Mouse (Mus musculus) kidney, embryonic 14.5 days (tissue): Measurements from ENCODE around the gene Ace2. TPM values are rescaled to one million over a fixed set of nuclear protein-coding genes. Genes with fewer than 3 reads are reported as not detected.

Source experiments
- ATAC-seq: fragments of 200-750 bp; cut with Nextera tagmentation; 2 replicates; pipeline ENCODE4 v1.8.0; 2017; ENCODE audit warnings: moderate number of reproducible peaks, mild to moderate bottlenecking, moderate TSS enrichment, moderate library complexity; ENCODE audit not compliant: low FRiP score, low TSS enrichment
- H3K27ac ChIP-seq: fragments of 300-500 bp; sonication (generic); 2 replicates; pipeline ENCODE4 v1.5.1; 2014; ENCODE audit warnings: low read depth, mild to moderate bottlenecking, low read length, moderate library complexity, mixed read lengths
- H3K27me3 ChIP-seq: fragments of 300-500 bp; sonication (generic); 2 replicates; pipeline ENCODE4 v1.6.1; 2014; ENCODE audit warnings: mild to moderate bottlenecking, low read length; ENCODE audit not compliant: control insufficient read depth, insufficient read depth
- H3K36me3 ChIP-seq: fragments of 300-500 bp; sonication (generic); 2 replicates; pipeline ENCODE4 v1.6.1; 2014; ENCODE audit warnings: low read length, mixed read lengths; ENCODE audit not compliant: control insufficient read depth, insufficient read depth
- H3K4me1 ChIP-seq: fragments of 300-500 bp; sonication (generic); 2 replicates; pipeline ENCODE4 v1.6.1; 2014; ENCODE audit warnings: low read length, mixed read lengths; ENCODE audit not compliant: control insufficient read depth, insufficient read depth
- H3K4me2 ChIP-seq: fragments of 300-500 bp; sonication (generic); replicated peaks from 2 replicates; pipeline ENCODE4 v1.6.1; 2014; ENCODE audit warnings: low read depth, mild to moderate bottlenecking, low read length
- H3K4me3 ChIP-seq: fragments of 300-500 bp; sonication (generic); 2 replicates; pipeline ENCODE4 v1.5.1; 2014; ENCODE audit warnings: mild to moderate bottlenecking, low read length
- H3K9ac ChIP-seq: fragments of 300-500 bp; sonication (generic); 2 replicates; pipeline ENCODE4 v1.6.1; 2014; ENCODE audit warnings: low read depth, mild to moderate bottlenecking, low read length, moderate library complexity
- H3K9me3 ChIP-seq: fragments of 300-500 bp; sonication (generic); 2 replicates; pipeline ENCODE4 v1.6.1; 2016; ENCODE audit warnings: low read length; ENCODE audit not compliant: control insufficient read depth
- WGBS: fragments of 180-500 bp; shearing (Covaris S2); extraction: QIAGEN DNeasy Blood & Tissue Kit; methylation state at CpG from one replicate; pipeline ENCODE4 v1.1.7; 2014; 5-methylcytosine and 5-hydroxymethylcytosine counted together
- polyA plus RNA-seq: library from polyadenylated mRNA; unstranded; fragments of >200 nt; fragmentation: Nextera tagmentation; extraction: Ambion mirVana; gene quantifications from 2 replicates; pipeline ENCODE4 v1.2.1, GENCODE M21; 2014

Ace2 gene
- polyA plus RNA-seq = 46.4 and 53.1 TPM in 2 replicates

DNA sequence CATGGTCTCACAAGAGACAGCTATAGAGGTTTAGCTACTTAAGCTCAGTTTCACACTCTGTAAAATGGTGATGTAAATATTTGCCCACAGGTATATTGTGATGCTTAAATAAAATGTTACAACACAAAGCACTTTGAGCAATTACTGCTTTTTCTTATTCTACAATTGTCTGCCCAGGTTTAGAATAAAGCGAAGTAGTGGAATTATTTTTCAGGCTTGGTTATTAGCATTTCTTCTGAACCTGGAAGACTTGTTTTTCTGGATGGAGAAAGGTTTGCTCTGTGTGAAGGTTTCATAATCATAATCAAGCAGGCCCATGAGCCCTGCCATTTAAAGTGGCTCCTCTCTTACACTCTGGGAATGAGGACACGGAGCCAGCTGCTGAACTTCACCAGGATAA is at the start of gene Ace2:
TSS of gene Ace2 (plus strand) at position 301 of the 400 bp plus-strand sequence.
- no peak within 1 kb of the TSS for H3K4me2 ChIP-seq
- no peak within 1 kb of the TSS for H3K27ac ChIP-seq
- H3K4me1 ChIP-seq = no peaks in the 10 kb centered on the region
- 85% methylated on average over 2 of the region's 2 CpGs for WGBS
- H3K9me3 ChIP-seq = no peaks in the 10 kb centered on the region
- H3K4me3 ChIP-seq = no peak within 1 kb of the TSS
- no peak within 1 kb of the TSS for H3K9ac ChIP-seq
- no peak for ATAC-seq
- no peaks in the 10 kb centered on the region for H3K36me3 ChIP-seq
- H3K27me3 ChIP-seq = no peaks in the 10 kb centered on the region

DNA sequence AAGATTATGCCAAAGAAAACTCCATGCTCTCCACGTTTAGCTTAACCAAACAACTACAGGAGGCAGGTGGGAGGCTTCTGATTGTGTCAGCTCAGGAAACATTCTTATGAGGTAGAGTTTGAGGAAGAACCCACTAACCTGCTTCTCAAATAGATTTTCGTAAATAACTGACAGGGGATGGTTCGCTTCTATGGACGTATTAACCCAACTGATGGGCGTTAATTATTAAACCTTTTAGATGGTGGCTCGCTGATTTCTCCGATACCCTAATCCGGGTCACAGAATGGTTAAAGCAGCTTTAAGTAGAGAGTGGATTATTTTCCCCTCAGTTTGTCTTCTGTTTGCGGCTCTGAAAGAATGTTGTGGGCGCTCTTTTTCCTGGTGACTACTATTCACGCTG is 49.2 kb upstream of the Ace2 start:
- no peak overlapping the region for H3K27ac ChIP-seq
- WGBS = 76% methylated on average over 11 of the region's 11 CpGs
- no peak for ATAC-seq
- H3K27me3 ChIP-seq = no peaks in the 10 kb centered on the region; the same call in 1 of the 2 replicates
- no peaks in the 10 kb centered on the region for H3K4me1 ChIP-seq
- H3K4me2 ChIP-seq = no peak overlapping the region
- no peaks in the 10 kb centered on the region for H3K36me3 ChIP-seq
- no peaks in the 10 kb centered on the region for H3K9me3 ChIP-seq
- no peak overlapping the region for H3K9ac ChIP-seq
- no peak overlapping the region for H3K4me3 ChIP-seq

DNA sequence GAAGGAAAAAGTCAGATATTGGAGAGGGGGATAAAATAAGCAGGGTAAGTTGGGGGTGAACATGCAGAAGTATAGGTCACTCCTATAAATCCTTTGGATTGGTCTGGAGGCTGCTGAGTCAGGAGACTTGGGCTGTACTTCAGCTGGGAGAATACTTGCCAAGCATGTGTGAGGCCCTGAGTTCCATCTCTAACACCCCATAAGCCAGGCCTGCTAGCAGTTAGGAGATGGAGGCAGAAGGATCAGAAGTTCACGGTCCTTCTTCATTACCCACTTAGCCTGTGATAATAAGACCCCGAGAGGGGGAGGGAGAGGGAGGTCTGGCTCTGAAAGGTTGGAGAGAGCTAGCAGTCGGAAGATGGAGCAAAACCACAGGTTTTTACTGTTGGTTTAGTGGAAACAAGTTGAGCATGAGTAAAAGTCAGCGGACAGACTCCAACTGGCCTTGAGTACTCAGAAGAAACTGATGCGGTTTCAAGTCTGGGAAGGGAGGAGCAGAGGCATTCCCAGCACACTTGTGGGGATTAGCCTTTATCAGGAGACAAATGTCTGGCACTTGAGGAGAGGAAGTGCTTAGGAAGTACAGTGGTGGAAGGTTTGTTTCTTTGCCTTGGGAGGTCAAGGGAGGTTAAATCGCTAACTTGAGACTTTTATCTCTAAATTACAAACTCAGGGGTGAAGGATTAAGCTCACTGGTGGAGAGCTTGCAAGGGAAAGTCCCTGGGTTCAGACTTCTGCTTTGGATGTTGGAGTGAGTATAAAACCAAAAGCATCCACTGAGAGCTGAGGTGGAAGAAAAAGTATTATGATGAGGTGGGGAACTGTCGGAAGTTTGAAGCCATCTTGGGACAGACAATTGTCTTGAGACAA is 46.6 kb upstream of the Ace2 start:
- H3K4me3 ChIP-seq = no peak overlapping the region
- H3K9ac ChIP-seq = no peak overlapping the region
- H3K9me3 ChIP-seq = no peaks in the 10 kb centered on the region
- 58% methylated on average over 7 of the region's 7 CpGs for WGBS
- no peak for ATAC-seq
- H3K4me2 ChIP-seq = no peak overlapping the region
- H3K27me3 ChIP-seq = no peaks in the 10 kb centered on the region; the same call in 1 of the 2 replicates
- no peaks in the 10 kb centered on the region for H3K36me3 ChIP-seq
- H3K27ac ChIP-seq = no peak overlapping the region
- H3K4me1 ChIP-seq = no peaks in the 10 kb centered on the region

DNA sequence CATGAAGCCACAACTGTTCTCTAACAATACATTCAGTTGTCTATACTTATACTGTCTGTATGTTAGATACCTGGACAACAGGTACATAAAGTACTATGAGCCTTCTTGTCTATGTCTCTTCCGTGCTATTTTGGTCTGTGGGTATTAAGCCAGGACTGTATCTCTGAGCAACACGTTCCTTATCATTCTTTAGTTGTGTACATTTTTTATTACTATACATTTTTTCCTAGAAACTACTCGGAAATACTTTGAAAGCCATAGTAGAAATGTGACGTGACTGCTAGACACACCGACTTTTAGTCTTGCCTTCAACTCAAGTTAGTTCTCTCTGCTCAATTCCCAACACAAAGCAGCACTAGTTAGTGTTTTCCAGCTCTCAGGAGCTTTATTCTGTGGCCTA is 45.7 kb upstream of the Ace2 start:
- no peak overlapping the region for H3K27ac ChIP-seq
- no peaks in the 10 kb centered on the region for H3K9me3 ChIP-seq
- H3K36me3 ChIP-seq = no peaks in the 10 kb centered on the region
- ATAC-seq = no peak
- H3K4me2 ChIP-seq = no peak overlapping the region
- H3K9ac ChIP-seq = no peak overlapping the region
- no peaks in the 10 kb centered on the region; the same call in 1 of the 2 replicates for H3K27me3 ChIP-seq
- H3K4me1 ChIP-seq = no peaks in the 10 kb centered on the region
- 92% methylated on average over 5 of the region's 5 CpGs for WGBS
- H3K4me3 ChIP-seq = no peak overlapping the region

DNA sequence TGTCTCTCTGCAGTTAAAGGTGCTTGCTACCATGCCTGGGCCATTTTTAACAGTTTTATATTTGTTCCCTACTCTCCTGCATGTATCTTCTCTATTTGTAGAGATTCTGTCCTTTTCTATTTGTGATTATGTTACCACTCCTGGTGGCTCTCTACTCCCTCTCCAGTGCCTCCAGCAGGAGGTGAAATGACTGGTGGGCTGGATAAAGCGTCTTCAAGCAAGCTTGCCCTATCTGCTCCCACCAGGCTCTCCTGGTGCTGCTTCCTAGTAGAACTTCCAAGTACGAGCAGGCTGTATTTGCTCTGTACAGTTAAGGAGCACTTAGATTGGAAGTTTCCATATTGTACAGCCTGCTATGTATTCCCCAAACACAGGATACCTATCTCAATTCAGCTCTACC is 43.3 kb upstream of the Ace2 start:
- no peak for ATAC-seq
- WGBS = 85% methylated on average over 2 of the region's 2 CpGs

DNA sequence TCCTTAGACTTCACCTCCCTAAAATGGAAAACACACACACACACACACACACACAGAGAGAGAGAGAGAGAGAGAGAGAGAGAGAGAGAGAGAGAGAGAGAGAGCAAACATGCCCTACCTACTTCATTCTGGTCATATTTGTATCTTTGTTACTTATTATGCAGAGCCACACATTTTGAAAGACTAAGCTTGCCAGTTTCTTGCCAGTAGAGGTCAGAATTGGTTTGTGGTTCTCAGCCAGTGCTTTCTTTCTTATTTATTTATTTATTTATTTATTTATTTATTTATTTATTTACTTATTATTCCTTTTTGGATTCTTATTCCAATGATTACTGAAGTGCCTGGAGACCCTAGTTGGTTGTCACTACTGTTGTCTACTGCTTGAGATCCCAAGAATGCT is 37.6 kb upstream of the Ace2 start:
- H3K4me3 ChIP-seq = no peak overlapping the region
- no peak overlapping the region for H3K9ac ChIP-seq
- H3K27ac ChIP-seq = no peak overlapping the region
- H3K27me3 ChIP-seq = peaks cover 2% of the 10 kb centered on the region; the same call in 1 of the 2 replicates
- no peaks in the 10 kb centered on the region for H3K4me1 ChIP-seq
- ATAC-seq = no peak
- no peak overlapping the region for H3K4me2 ChIP-seq
- no peaks in the 10 kb centered on the region for H3K9me3 ChIP-seq
- no peaks in the 10 kb centered on the region for H3K36me3 ChIP-seq

More for the DNA sequence above, 43.3 kb upstream of the Ace2 start:
- Histone ChIP-seq H3K27me3 (no peaks in the 10 kb centered on the region; the same call in 1 of the 2 replicates), H3K4me2 (no peak overlapping the region), H3K4me1 (no peaks in the 10 kb centered on the region), H3K4me3 (no peak overlapping the region), H3K27ac (no peak overlapping the region), H3K9ac (no peak overlapping the region), H3K36me3 (no peaks in the 10 kb centered on the region), H3K9me3 (no peaks in the 10 kb centered on the region)

DNA sequence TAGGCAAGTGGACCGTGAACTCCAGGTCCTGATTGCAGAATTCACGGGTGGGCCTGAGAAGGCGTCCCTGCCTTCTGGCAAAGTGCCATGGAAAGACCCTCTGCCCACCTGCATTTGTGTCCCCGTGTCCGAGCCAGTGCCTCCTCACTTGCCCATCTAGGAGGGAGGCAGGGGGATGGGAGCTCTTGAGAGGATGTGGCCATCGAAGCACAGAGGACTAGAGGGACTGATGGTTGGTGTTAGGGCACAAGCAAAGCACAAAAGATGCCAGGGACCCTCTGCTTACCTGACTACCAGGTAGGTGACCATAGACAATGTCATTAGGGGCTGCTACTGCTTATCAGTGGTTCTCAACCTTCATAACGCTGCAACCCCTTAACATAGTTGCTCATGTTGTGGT is 36.9 kb upstream of the Ace2 start:
- no peaks in the 10 kb centered on the region for H3K9me3 ChIP-seq
- no peak overlapping the region for H3K4me2 ChIP-seq
- no peak overlapping the region for H3K4me3 ChIP-seq
- WGBS = 78% methylated on average over 7 of the region's 7 CpGs
- ATAC-seq = no peak
- no peaks in the 10 kb centered on the region for H3K4me1 ChIP-seq
- no peaks in the 10 kb centered on the region for H3K36me3 ChIP-seq
- 0 out of 2 replicates have a peak, but pooled peaks cover 2% of the 10 kb centered on the region for H3K27me3 ChIP-seq
- H3K27ac ChIP-seq = no peak overlapping the region
- no peak overlapping the region for H3K9ac ChIP-seq

DNA sequence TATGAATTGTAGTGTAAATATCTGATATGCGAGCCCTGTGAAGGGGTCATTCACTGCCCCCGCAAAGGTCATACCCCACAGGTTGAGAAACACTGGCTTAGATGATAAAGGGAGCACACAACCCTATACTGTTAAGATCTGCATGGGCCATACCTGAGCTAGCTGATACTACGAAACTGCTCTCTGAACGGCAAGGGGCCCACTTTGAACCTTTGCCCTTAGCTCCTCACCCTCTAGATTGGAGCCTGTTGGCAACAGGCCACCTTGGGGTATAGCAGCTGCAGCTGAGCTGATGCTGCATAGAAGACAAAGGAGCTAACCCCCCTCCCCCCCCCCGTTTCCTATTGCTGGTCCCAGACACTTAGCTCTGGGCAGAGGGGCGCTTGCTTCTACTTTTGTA is 36.5 kb upstream of the Ace2 start:
- Histone ChIP-seq H3K27me3 (0 out of 2 replicates have a peak, but pooled peaks cover 2% of the 10 kb centered on the region), H3K9ac (no peak overlapping the region), H3K4me3 (no peak overlapping the region), H3K4me2 (no peak overlapping the region), H3K4me1 (no peaks in the 10 kb centered on the region), H3K36me3 (no peaks in the 10 kb centered on the region), H3K27ac (no peak overlapping the region), H3K9me3 (no peaks in the 10 kb centered on the region)
- no peak for ATAC-seq
- WGBS = 74% methylated on average over 6 of the region's 6 CpGs

DNA sequence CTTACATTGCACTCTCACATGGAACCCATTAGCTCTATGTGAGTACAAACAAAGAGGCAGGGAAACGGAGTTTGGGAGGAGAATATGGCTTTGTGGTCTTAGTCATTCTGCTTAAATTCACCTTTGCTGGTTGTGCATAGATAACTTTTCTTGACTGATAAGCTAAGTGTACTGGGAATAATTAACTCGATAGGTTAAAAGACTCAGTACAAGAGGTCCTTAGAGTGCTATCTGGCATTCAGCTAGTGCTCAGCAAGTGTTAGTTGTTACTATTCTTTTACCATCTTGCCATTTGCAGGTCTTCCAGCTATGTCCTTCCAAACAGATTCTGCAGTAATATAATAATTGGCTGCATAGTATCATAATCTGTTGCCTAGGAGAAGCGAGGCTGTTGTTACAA is 28.0 kb upstream of the Ace2 start:
- Histone ChIP-seq H3K36me3 (no peaks in the 10 kb centered on the region), H3K27me3 (no peaks in the 10 kb centered on the region), H3K4me3 (no peak overlapping the region), H3K4me2 (no peak overlapping the region), H3K9me3 (no peaks in the 10 kb centered on the region), H3K9ac (no peak overlapping the region), H3K4me1 (no peaks in the 10 kb centered on the region), H3K27ac (no peak overlapping the region)
- no peak for ATAC-seq
- WGBS = 76% methylated on average over 3 of the region's 3 CpGs
